ENCODE assay signal across 1 mouse cellular context in the genomic region with DNA sequence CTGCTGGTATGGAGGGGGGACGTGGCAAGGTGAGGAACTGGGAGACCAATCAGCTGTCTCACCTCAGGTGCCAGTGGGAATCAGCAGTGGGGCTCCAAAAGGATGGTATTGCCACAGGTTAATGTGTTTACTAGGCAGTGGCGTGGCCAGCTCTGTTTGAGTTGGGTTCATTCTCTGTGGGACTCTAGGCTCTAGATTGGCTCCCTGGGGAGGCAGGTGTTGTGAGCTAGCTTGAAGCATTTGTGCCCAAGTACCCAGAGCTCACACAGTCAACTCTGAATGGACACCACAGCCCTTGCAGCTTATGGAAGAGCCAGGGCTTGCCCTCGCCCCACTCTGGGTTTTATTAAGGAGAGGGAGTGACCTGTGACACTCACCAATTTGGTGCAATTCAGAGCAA.
TF ChIP-seq lines count a peak whose summit lies in the region.

No protein-coding gene starts in this region.

TF ChIP-seq in CH12.LX, 34 proteins besides CTCF, POLR2A, EP300 and RAD21:
- TF ChIP-seq MEF2A (IDR thresholded peaks at IDR 0.05; ENCODE audit: borderline replicate concordance, low read depth, low read length) (no peak), USF2 (conservative IDR thresholded peaks at IDR 0.05; ENCODE audit: low read depth, low read length) (no peak), JUN (IDR thresholded peaks at IDR 0.05; ENCODE audit: insufficient read depth, low read depth, low read length) (no peak), CHD1 (IDR thresholded peaks at IDR 0.05; ENCODE audit: low read depth, low read length) (no peak), UBTF (IDR thresholded peaks at IDR 0.05; ENCODE audit: low read depth, low read length) (no peak), MAFK (IDR thresholded peaks at IDR 0.05; ENCODE audit: insufficient replicate concordance, low read length) (no peak), IRF4 (IDR thresholded peaks at IDR 0.05; ENCODE audit: low read depth, low read length) (no peak), PAX5 (IDR thresholded peaks at IDR 0.05; ENCODE audit: low read length) (no peak), TCF12 (IDR thresholded peaks at IDR 0.05; ENCODE audit: low read depth, low read length) (no peak), ZKSCAN1 (IDR thresholded peaks at IDR 0.05; ENCODE audit: borderline replicate concordance, low read depth, low read length) (no peak), HCFC1 (IDR thresholded peaks at IDR 0.05; ENCODE audit: low read depth, low read length) (no peak), JUND (conservative IDR thresholded peaks at IDR 0.05; ENCODE audit: low read depth, low read length) (no peak), ELF1 (IDR thresholded peaks at IDR 0.05; ENCODE audit: low read depth, low read length) (no peak), KAT2A (IDR thresholded peaks at IDR 0.05; ENCODE audit: insufficient replicate concordance, low read length) (no peak)
